Mouse (Mus musculus): ENCODE results near the gene Sh3tc1. TPM values are rescaled to one million over a fixed set of nuclear protein-coding genes. Genes with fewer than 3 reads are reported as not detected.

Gene Sh3tc1
- polyA plus RNA-seq, 1 experiment from 2014 or later: 4.3 TPM

DNA sequence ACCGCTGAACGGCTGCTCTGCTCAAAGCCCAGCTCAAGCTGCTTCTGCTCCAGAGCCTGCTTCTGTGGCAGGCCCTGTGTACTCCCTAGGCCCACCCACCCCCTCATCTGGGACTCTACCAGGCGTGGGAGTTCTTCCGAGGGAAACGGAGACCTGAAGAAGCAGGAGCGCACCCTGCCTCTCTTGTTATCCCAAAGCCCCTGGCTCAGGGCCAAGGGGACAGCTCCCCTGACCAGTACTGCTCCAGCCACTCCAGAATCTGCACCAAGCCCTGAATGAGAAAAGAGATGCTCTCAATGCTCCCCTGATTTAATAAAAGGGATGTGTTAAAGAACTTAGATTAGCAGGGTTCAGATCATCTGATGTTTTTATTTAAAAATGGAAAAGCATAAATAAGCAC, 78.6 kb downstream of the Sh3tc1 start:
- ATAC-seq (ENCODE audit: insufficient read depth, low FRiP score, low TSS enrichment): no peak
- Histone ChIP-seq H3K4me3 (ENCODE audit: low read depth, low read length) (no peak overlapping the region), H3K27me3 (ENCODE audit: control insufficient read depth, insufficient read depth, low read length) (no peaks in the 10 kb centered on the region), H3K9me3 (ENCODE audit: control insufficient read depth, low read length) (no peaks in the 10 kb centered on the region), H3K9ac (ENCODE audit: low read length) (no peak overlapping the region), H3K4me2 (ENCODE audit: low read depth) (no peak overlapping the region), H3K27ac (ENCODE audit: low read depth, low read length) (no peak overlapping the region), H3K36me3 (ENCODE audit: control insufficient read depth, insufficient read depth, low read length) (no peaks in the 10 kb centered on the region), H3K4me1 (ENCODE audit: control insufficient read depth, insufficient read depth, low read length) (no peaks in the 10 kb centered on the region)
- WGBS: 87% methylated on average over 6 of the region's 6 CpGs
- DNase-seq (ENCODE audit: low spot score): no peak

DNA sequence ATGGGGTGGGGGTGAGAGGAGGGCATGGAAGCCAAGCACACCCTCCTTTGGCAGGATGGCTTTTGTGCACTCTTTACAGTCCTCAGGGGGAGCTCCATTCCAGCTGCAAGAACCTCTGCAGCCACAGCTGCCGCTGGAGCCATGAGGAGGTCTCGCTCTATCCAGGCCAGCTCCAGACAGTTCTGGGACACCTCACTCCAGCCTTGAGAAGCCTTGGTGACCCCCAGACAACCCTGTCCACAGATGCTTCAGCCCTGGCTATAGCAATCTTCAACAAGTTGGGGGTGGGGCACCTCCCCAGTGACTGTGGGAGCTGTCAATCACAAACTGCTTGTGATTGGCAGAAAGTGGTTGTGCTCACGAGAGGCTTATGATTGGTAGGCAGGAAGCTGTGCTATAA, 80.3 kb downstream of the Sh3tc1 start:
- Histone ChIP-seq H3K4me2 (ENCODE audit: low read depth) (no peak overlapping the region), H3K9me3 (ENCODE audit: control insufficient read depth, low read length) (no peaks in the 10 kb centered on the region), H3K36me3 (ENCODE audit: control insufficient read depth, insufficient read depth, low read length) (no peaks in the 10 kb centered on the region), H3K4me1 (ENCODE audit: control insufficient read depth, insufficient read depth, low read length) (no peaks in the 10 kb centered on the region), H3K9ac (ENCODE audit: low read length) (no peak overlapping the region), H3K27ac (ENCODE audit: low read depth, low read length) (no peak overlapping the region), H3K4me3 (ENCODE audit: low read depth, low read length) (no peak overlapping the region), H3K27me3 (ENCODE audit: control insufficient read depth, insufficient read depth, low read length) (no peaks in the 10 kb centered on the region)
- ATAC-seq (ENCODE audit: insufficient read depth, low FRiP score, low TSS enrichment) (no peak), DNase-seq (ENCODE audit: low spot score) (peak; percentile 7)
- 59% methylated on average over 3 of the region's 3 CpGs for WGBS

DNA sequence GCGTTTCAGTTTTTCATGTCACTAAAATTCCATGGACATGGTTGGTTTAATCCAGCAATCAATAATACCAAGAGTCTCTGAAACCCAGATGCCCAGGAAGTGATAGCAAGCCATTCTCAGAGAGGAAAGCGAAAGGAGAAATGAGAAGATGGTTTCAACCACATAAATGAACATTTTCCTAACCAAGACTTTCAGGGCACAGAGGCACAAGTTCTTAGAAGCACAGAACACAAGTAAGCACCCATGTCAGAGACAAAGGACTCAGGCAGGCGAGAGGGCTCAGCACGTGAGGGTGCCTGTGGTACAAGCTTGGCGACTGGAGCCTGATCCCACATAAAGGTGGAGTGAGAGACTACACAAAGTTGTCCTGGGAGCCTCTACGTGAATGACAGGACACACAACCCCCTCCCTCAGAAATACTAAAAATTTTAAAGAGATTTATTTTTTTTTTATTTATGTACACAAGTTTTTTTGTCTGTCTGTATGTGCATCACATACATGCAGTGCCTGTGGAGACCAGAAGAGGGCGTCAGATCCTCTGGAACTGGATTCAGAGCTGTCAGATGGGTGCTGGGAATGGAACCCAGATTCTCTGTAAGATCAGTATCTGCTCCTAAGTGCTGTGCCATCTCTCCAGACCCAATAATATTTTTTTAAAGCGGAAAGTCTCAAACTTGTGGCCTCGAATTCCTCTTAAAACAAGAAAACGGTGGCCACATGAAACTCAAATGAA, 83.9 kb downstream of the Sh3tc1 start:
- WGBS: 88% methylated on average over 10 of the region's 10 CpGs
- Histone ChIP-seq H3K27me3 (ENCODE audit: control insufficient read depth, insufficient read depth, low read length) (no peaks in the 10 kb centered on the region), H3K36me3 (ENCODE audit: control insufficient read depth, insufficient read depth, low read length) (no peaks in the 10 kb centered on the region), H3K4me2 (ENCODE audit: low read depth) (no peak overlapping the region), H3K9me3 (ENCODE audit: control insufficient read depth, low read length) (no peaks in the 10 kb centered on the region), H3K27ac (ENCODE audit: low read depth, low read length) (no peak overlapping the region), H3K4me3 (ENCODE audit: low read depth, low read length) (no peak overlapping the region), H3K9ac (ENCODE audit: low read length) (no peak overlapping the region), H3K4me1 (ENCODE audit: control insufficient read depth, insufficient read depth, low read length) (no peaks in the 10 kb centered on the region)
- no peak for DNase-seq (ENCODE audit: low spot score)
- ATAC-seq (ENCODE audit: insufficient read depth, low FRiP score, low TSS enrichment): no peak

DNA sequence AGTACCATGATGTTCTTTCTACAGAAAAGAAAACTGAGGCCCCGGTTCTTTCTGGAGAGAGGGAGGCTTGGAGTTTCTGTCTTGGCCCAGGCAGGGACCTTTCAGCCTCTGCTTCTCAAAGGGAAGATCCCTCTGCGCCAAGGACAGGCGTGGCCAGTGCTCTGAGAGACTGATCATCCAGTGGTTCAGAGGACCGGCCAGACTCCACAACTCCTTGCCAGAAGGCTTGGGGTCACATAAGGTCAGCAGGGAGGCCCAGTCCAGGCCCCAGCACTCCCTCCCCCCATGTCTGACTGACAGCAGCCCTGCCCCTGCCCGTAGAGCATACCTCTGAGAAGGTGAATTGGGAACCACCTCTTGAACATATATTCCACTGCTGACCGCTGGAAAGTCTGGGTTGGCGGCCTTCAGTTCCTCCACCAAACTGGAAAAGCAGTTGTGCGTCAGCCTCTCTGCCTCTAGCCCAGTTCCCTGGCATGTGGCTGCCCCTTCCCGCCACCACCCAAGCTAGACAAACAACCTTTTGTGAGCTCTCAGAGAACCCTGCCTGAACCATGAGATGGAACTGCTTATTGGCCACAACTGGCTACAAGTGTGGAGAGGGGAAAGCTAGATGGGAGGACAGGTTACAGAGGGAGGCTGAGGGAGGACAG, 85.9 kb downstream of the Sh3tc1 start:
- H3K27me3 ChIP-seq (ENCODE audit: control insufficient read depth, insufficient read depth, low read length): no peaks in the 10 kb centered on the region
- 79% methylated on average over 9 of the region's 9 CpGs for WGBS
- ATAC-seq (ENCODE audit: insufficient read depth, low FRiP score, low TSS enrichment) (no peak), DNase-seq (ENCODE audit: low spot score) (no peak)
- H3K4me2 ChIP-seq (ENCODE audit: low read depth): no peak overlapping the region
- no peak overlapping the region for H3K27ac ChIP-seq (ENCODE audit: low read depth, low read length)
- H3K9me3 ChIP-seq (ENCODE audit: control insufficient read depth, low read length): no peaks in the 10 kb centered on the region
- no peak overlapping the region for H3K9ac ChIP-seq (ENCODE audit: low read length)
- no peaks in the 10 kb centered on the region for H3K36me3 ChIP-seq (ENCODE audit: control insufficient read depth, insufficient read depth, low read length)
- H3K4me1 ChIP-seq (ENCODE audit: control insufficient read depth, insufficient read depth, low read length): no peaks in the 10 kb centered on the region
- no peak overlapping the region for H3K4me3 ChIP-seq (ENCODE audit: low read depth, low read length)

DNA sequence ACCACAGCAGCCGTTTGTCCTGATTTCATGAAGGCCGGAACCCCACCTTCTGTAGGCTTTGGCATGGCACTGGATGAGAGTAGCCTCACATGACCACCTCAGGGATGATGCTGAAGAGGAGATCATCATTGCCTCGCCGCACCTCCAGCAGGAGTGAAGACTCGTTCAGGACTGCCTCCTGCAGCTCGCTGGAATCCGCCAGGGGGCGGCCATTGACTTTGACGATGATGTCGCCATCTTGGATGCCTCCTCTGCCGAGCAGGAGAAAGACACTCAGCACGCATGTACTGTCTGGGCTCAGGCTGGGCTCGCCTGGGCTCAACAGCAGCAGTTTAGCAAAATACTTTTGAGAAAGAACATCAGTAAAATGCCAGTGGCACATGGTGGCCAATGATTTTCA, 86.9 kb downstream of the Sh3tc1 start:
- ATAC-seq (ENCODE audit: insufficient read depth, low FRiP score, low TSS enrichment) (no peak), DNase-seq (ENCODE audit: low spot score) (no peak)
- no peaks in the 10 kb centered on the region for H3K27me3 ChIP-seq (ENCODE audit: control insufficient read depth, insufficient read depth, low read length)
- no peak overlapping the region for H3K9ac ChIP-seq (ENCODE audit: low read length)
- no peaks in the 10 kb centered on the region for H3K36me3 ChIP-seq (ENCODE audit: control insufficient read depth, insufficient read depth, low read length)
- no peak overlapping the region for H3K27ac ChIP-seq (ENCODE audit: low read depth, low read length)
- H3K4me3 ChIP-seq (ENCODE audit: low read depth, low read length): no peak overlapping the region
- 85% methylated on average over 13 of the region's 13 CpGs for WGBS
- no peak overlapping the region for H3K4me2 ChIP-seq (ENCODE audit: low read depth)
- no peaks in the 10 kb centered on the region for H3K4me1 ChIP-seq (ENCODE audit: control insufficient read depth, insufficient read depth, low read length)
- no peaks in the 10 kb centered on the region for H3K9me3 ChIP-seq (ENCODE audit: control insufficient read depth, low read length)

DNA sequence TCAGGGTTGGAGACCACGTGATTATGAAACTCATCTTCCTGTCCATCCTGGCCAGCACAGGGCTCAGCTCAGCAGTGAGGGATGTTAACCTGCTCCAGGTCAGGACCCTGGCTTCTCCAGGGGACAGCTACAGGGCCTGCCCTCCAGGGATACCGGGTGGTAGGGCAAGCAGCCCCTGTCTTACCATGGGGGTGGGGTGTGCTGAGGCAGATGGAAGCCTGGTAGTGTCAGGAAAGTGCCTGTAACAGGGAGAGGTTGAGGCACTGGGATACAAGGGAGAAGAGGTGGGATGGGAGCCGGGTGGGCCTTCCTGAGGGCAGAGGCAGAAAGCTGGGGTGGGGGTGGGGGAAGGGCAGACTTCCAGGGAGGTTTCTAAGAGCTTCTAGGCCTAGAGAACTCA, 87.5 kb downstream of the Sh3tc1 start:
- Histone ChIP-seq H3K4me3 (ENCODE audit: low read depth, low read length) (no peak overlapping the region), H3K36me3 (ENCODE audit: control insufficient read depth, insufficient read depth, low read length) (no peaks in the 10 kb centered on the region), H3K27ac (ENCODE audit: low read depth, low read length) (no peak overlapping the region), H3K4me1 (ENCODE audit: control insufficient read depth, insufficient read depth, low read length) (no peaks in the 10 kb centered on the region), H3K9ac (ENCODE audit: low read length) (no peak overlapping the region), H3K9me3 (ENCODE audit: control insufficient read depth, low read length) (no peaks in the 10 kb centered on the region), H3K27me3 (ENCODE audit: control insufficient read depth, insufficient read depth, low read length) (no peaks in the 10 kb centered on the region), H3K4me2 (ENCODE audit: low read depth) (no peak overlapping the region)
- 86% methylated on average over 3 of the region's 3 CpGs for WGBS
- ATAC-seq (ENCODE audit: insufficient read depth, low FRiP score, low TSS enrichment) (no peak), DNase-seq (ENCODE audit: low spot score) (no peak)

DNA sequence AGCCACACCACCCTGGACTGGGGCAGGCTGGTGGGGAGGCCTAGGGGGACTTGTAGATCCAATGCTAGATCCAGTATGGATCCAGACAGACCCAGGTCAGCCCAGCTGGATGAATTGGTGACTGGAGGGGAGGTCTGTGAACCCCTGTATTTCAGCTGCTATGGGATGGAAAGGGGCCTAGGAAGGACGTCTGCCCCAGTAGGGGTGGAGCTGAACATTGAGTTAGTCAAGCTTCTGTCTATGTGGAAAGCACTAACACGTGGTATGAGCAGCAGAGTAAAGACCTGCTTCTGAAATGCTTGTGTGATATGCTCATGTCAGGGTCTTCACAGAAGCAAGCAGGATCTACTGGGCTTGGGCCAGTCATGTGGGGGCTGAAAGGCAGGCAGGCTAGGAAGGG, 91.6 kb downstream of the Sh3tc1 start:
- Histone ChIP-seq H3K4me3 (ENCODE audit: low read depth, low read length) (no peak overlapping the region), H3K4me2 (ENCODE audit: low read depth) (no peak overlapping the region), H3K36me3 (ENCODE audit: control insufficient read depth, insufficient read depth, low read length) (no peaks in the 10 kb centered on the region), H3K27me3 (ENCODE audit: control insufficient read depth, insufficient read depth, low read length) (no peaks in the 10 kb centered on the region), H3K4me1 (ENCODE audit: control insufficient read depth, insufficient read depth, low read length) (no peaks in the 10 kb centered on the region), H3K27ac (ENCODE audit: low read depth, low read length) (no peak overlapping the region), H3K9me3 (ENCODE audit: control insufficient read depth, low read length) (no peaks in the 10 kb centered on the region), H3K9ac (ENCODE audit: low read length) (no peak overlapping the region)
- ATAC-seq (ENCODE audit: insufficient read depth, low FRiP score, low TSS enrichment) (no peak), DNase-seq (ENCODE audit: low spot score) (no peak)
- WGBS: 65% methylated on average over 2 of the region's 2 CpGs

DNA sequence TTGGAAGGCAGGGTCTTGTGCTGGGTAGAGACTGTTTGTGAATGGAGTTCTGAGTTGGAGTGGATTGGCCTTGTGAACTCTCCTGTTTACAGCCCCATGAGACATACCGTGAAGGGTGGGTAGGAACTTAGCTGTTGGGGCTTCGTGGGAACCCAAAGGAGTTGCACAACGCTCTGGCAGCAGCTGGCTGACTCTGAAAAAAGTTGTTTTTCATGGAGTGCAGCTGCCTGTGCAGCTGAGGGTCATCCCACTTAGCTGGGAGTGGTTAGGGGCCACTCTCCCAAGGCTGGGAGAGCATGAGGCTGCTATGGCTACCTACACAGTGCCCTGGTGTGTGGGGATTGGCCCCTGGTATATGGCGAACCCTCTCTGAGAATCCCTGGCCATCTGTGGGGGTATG, 92.2 kb downstream of the Sh3tc1 start:
- H3K27me3 ChIP-seq (ENCODE audit: control insufficient read depth, insufficient read depth, low read length): no peaks in the 10 kb centered on the region
- no peaks in the 10 kb centered on the region for H3K4me1 ChIP-seq (ENCODE audit: control insufficient read depth, insufficient read depth, low read length)
- H3K27ac ChIP-seq (ENCODE audit: low read depth, low read length): no peak overlapping the region
- no peak for ATAC-seq (ENCODE audit: insufficient read depth, low FRiP score, low TSS enrichment)
- H3K9ac ChIP-seq (ENCODE audit: low read length): no peak overlapping the region
- H3K4me3 ChIP-seq (ENCODE audit: low read depth, low read length): no peak overlapping the region
- WGBS: 74% methylated on average over 4 of the region's 4 CpGs
- no peaks in the 10 kb centered on the region for H3K9me3 ChIP-seq (ENCODE audit: control insufficient read depth, low read length)
- no peak overlapping the region for H3K4me2 ChIP-seq (ENCODE audit: low read depth)
- no peak for DNase-seq (ENCODE audit: low spot score)
- no peaks in the 10 kb centered on the region for H3K36me3 ChIP-seq (ENCODE audit: control insufficient read depth, insufficient read depth, low read length)

All from neural tube, embryonic 11.5 days (tissue).